Mouse (Mus musculus): ENCODE measurements around the gene Gas7.

DNA sequence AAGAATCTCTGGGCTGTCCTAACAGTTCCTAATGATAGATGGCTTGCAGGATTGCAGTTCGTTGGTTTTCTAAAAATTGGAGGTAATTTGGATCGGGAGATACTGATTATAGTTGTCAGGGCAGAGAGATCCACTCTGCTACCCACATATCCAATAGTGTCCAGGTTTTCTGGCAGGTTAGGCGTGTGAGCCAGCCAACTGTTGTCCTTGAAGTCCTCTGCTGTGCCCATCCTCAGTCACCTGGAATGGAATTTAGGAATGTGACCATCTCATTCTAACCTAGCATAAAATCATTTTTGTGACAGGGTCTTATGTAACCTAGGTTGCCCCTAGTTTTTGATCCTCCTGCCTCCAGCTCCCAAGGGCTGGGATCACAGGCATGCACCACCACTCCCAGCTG, 188.2 kb downstream of the Gas7 start:
- TF ChIP-seq POLR2A (IDR thresholded peaks at IDR 0.05; ENCODE audit: extremely low read depth, insufficient read depth, low read length) (no peak), CTCF (IDR thresholded peaks at IDR 0.05; ENCODE audit: low read depth, low read length) (no peak)

All from liver, adult 2 months (tissue).